23 mouse cellular contexts compared by ENCODE assay signal in genomic region chr7:143025496-143025895, GRCm38 (mm10). TPM values are rescaled to one million over a fixed set of nuclear protein-coding genes. Genes with fewer than 3 reads are reported as not detected.
"Had no signal": no experiment of that assay in that cellular context is flagged by ENCODE, and none has a peak within 500 bp of the region (broad histone marks: within the 10 kb centered on the region; RNA-seq: fewer than 3 reads in every experiment).

No protein-coding gene starts in this region.

- DNase-seq: liver, postnatal 0 days; lung, adult 2 months; lung, postnatal 14 days; lung, postnatal 36 days; midbrain, embryonic 14.5 days; retina, postnatal 1 day; right cerebral cortex, adult 18-20 months; right cerebral cortex, postnatal 25 days; right cerebral cortex, postnatal 4 days; spleen, adult 18-20 months; thymus, adult 18-20 months; thymus, postnatal 14 days; thymus, postnatal 36 days had no signal

- H3K9ac ChIP-seq: liver, embryonic 15.5 days; liver, postnatal 0 days; lung, embryonic 15.5 days; midbrain, embryonic 12.5 days; neural tube, embryonic 13.5 days; neural tube, embryonic 15.5 days; stomach, embryonic 15.5 days had no signal

- H3K27me3 ChIP-seq: liver, embryonic 15.5 days; lung, embryonic 15.5 days; midbrain, embryonic 12.5 days; neural tube, embryonic 13.5 days; neural tube, embryonic 15.5 days; stomach, embryonic 15.5 days had no signal

- ATAC-seq: liver, postnatal 0 days; lung, postnatal 0 days; midbrain, embryonic 16.5 days had no signal

- H3K27ac ChIP-seq: liver, embryonic 15.5 days; lung, embryonic 15.5 days; midbrain, embryonic 12.5 days; neural tube, embryonic 13.5 days; neural tube, embryonic 15.5 days; stomach, embryonic 15.5 days; stomach, postnatal 0 days had no signal

- H3K4me1 ChIP-seq: midbrain, embryonic 12.5 days; neural tube, embryonic 13.5 days; neural tube, embryonic 15.5 days had no signal

- H3K4me2 ChIP-seq: liver, embryonic 15.5 days; lung, embryonic 15.5 days; midbrain, embryonic 12.5 days; neural tube, embryonic 13.5 days; neural tube, embryonic 15.5 days; stomach, embryonic 15.5 days had no signal

- H3K4me3 ChIP-seq: liver, embryonic 15.5 days; lung, embryonic 15.5 days; midbrain, embryonic 12.5 days; myocyte; neural tube, embryonic 13.5 days; neural tube, embryonic 15.5 days; stomach, embryonic 15.5 days had no signal

- H3K9me3 ChIP-seq: liver, embryonic 15.5 days; lung, embryonic 15.5 days; midbrain, embryonic 12.5 days; neural tube, embryonic 13.5 days; neural tube, embryonic 15.5 days; stomach, embryonic 15.5 days had no signal

- H3K36me3 ChIP-seq: liver, embryonic 15.5 days; lung, embryonic 15.5 days had no signal

RNA-seq across cellular contexts. Expression of gene Ascl2, which starts 56.4 kb away (rescaled TPM):
- polyA plus RNA-seq: myocyte had no signal
